Mouse (Mus musculus) mouse embryonic stem cell (cell line): ENCODE data around the gene Ppp2r5a.

Experiments
- in situ Hi-C, 2 experiments: fragments of 300-500 bp; cut with MboI; formaldehyde crosslinking; loops; 1 replicate in 1 of 2; 3 replicates in 1 of 2; pipeline ENCODE4 v1.14.3; 2019 to 2020; ENCODE audit warnings: low sequenced_read_pairs in 2 of 2, low pct_unique_long_range_greater_than_20kb in 1 of 2, mixed read lengths in 1 of 2; ENCODE audit not compliant: unreplicated experiment in 1 of 2

Gene Ppp2r5a

GRCm38 (mm10) chr1:191395200-191395599 is 7.9 kb downstream of the Ppp2r5a start:
- in situ Hi-C loops = no loop called here

- in situ Hi-C loops = no loop called here
These were observed 8.9 kb downstream of the Ppp2r5a start for GRCm38 (mm10) chr1:191394126-191394525.

GRCm38 (mm10) chr1:191393536-191393935 is 9.5 kb downstream of the Ppp2r5a start:
- in situ Hi-C loops = no loop called here

- in situ Hi-C loops = no loop called here
These were observed 11.8 kb downstream of the Ppp2r5a start for GRCm38 (mm10) chr1:191391311-191391710.

- in situ Hi-C loops = no loop called here
These were observed 18.2 kb downstream of the Ppp2r5a start for GRCm38 (mm10) chr1:191384786-191385430.

- in situ Hi-C loops = no loop called here
These were observed 20.9 kb downstream of the Ppp2r5a start for GRCm38 (mm10) chr1:191381955-191382736.

- in situ Hi-C loops = no loop called here
These were observed 22.2 kb downstream of the Ppp2r5a start for GRCm38 (mm10) chr1:191380843-191381242.

- in situ Hi-C loops = no loop called here
These were observed 25.0 kb downstream of the Ppp2r5a start for GRCm38 (mm10) chr1:191378080-191378479.

GRCm38 (mm10) chr1:191375644-191375998 is 27.5 kb downstream of the Ppp2r5a start:
- in situ Hi-C loops = no loop called here

- in situ Hi-C loops = loop anchor here in 1 of 2 experiments (25.0 kb wide), 1 partner anchor 437 kb away; the partner anchor contains the start of gene Nek2
These were observed 28.0 kb downstream of the Ppp2r5a start for GRCm38 (mm10) chr1:191374993-191375643.

GRCm38 (mm10) chr1:191369140-191369539 is 33.9 kb downstream of the Ppp2r5a start:
- in situ Hi-C loops = loop anchor here in 1 of 2 experiments (10.0 to 25.0 kb wide), 2 partner anchors 176 to 443 kb away; partner anchors contain the start of gene Nek2

- in situ Hi-C loops = loop anchor here in 1 of 2 experiments (10.0 to 25.0 kb wide), 2 partner anchors 177 to 444 kb away; partner anchors contain the start of gene Nek2
These were observed 34.9 kb downstream of the Ppp2r5a start for GRCm38 (mm10) chr1:191368193-191368592.

- in situ Hi-C loops = loop anchor here in 1 of 2 experiments (10.0 to 25.0 kb wide), 2 partner anchors 180 to 448 kb away; partner anchors contain the start of gene Nek2
These were observed 38.6 kb downstream of the Ppp2r5a start for GRCm38 (mm10) chr1:191364477-191364876.

GRCm38 (mm10) chr1:191362412-191362811 is 40.7 kb downstream of the Ppp2r5a start:
- in situ Hi-C loops = loop anchor here in 1 of 2 experiments (10.0 to 25.0 kb wide), 2 partner anchors 182 to 450 kb away; partner anchors contain the start of gene Nek2

GRCm38 (mm10) chr1:191359478-191359877 is 43.6 kb downstream of the Ppp2r5a start:
- in situ Hi-C loops = loop anchor here in 1 of 2 experiments (25.0 kb wide), 1 partner anchor 453 kb away; the partner anchor contains the start of gene Nek2

GRCm38 (mm10) chr1:191356936-191357335 is 46.1 kb downstream of the Ppp2r5a start:
- in situ Hi-C loops = loop anchor here in 1 of 2 experiments (25.0 kb wide), 1 partner anchor 455 kb away; the partner anchor contains the start of gene Nek2

GRCm38 (mm10) chr1:191353836-191354235 is 49.2 kb downstream of the Ppp2r5a start:
- in situ Hi-C loops = loop anchor here in 1 of 2 experiments (25.0 kb wide), 1 partner anchor 458 kb away; the partner anchor contains the start of gene Nek2

GRCm38 (mm10) chr1:191352786-191353488 is 50.1 kb downstream of the Ppp2r5a start:
- in situ Hi-C loops = loop anchor here in 1 of 2 experiments (25.0 kb wide), 1 partner anchor 459 kb away; the partner anchor contains the start of gene Nek2
